Mouse (Mus musculus): ENCODE results near the gene Nr2f2. TPM values are rescaled to one million over a fixed set of nuclear protein-coding genes. Genes with fewer than 3 reads are reported as not detected.

The Nr2f2 gene
- polyA plus RNA-seq (2017; shearing (Covaris generic)) = not detected

GRCm38 (mm10) chr7:70365941-70366807, at the start of gene Nr2f2:
Gene Nr2f2, minus strand, starts transcription at chr7:70366735.

